Mouse (Mus musculus): ENCODE data around the gene Plcg1.

Plcg1 gene

GRCm38 (mm10) chr2:160731117-160731838 lies at the start of gene Plcg1:
Gene Plcg1, plus strand, starts transcription at chr2:160731300.
- peak; percentile 54 for DNase-seq (ENCODE audit: low read depth)

- DNase-seq (ENCODE audit: low read depth) = peak; percentile 74
Observed at GRCm38 (mm10) chr2:160700271-160700670, 30.8 kb upstream of the Plcg1 start.

GRCm38 (mm10) chr2:160701603-160702002 lies 29.5 kb upstream of the Plcg1 start:
- DNase-seq (ENCODE audit: low read depth) = no peak

- no peak for DNase-seq (ENCODE audit: low read depth)
Observed at GRCm38 (mm10) chr2:160702824-160703223, 28.3 kb upstream of the Plcg1 start.

- no peak for DNase-seq (ENCODE audit: low read depth)
Observed at GRCm38 (mm10) chr2:160707673-160708072, 23.4 kb upstream of the Plcg1 start.

- DNase-seq (ENCODE audit: low read depth) = no peak
Observed at GRCm38 (mm10) chr2:160715463-160716030, 15.6 kb upstream of the Plcg1 start.

- DNase-seq (ENCODE audit: low read depth) = no peak
Observed at GRCm38 (mm10) chr2:160717269-160717668, 13.8 kb upstream of the Plcg1 start.

GRCm38 (mm10) chr2:160718811-160719210 lies 12.3 kb upstream of the Plcg1 start:
- no peak for DNase-seq (ENCODE audit: low read depth)

GRCm38 (mm10) chr2:160722714-160723113 lies 8.4 kb upstream of the Plcg1 start:
- no peak for DNase-seq (ENCODE audit: low read depth)

GRCm38 (mm10) chr2:160723613-160724375 lies 7.3 kb upstream of the Plcg1 start:
- no peak for DNase-seq (ENCODE audit: low read depth)

- DNase-seq (ENCODE audit: low read depth) = no peak
Observed at GRCm38 (mm10) chr2:160724536-160724935, 6.6 kb upstream of the Plcg1 start.

- DNase-seq (ENCODE audit: low read depth) = no peak
Observed at GRCm38 (mm10) chr2:160725877-160726864, 4.9 kb upstream of the Plcg1 start.

- DNase-seq (ENCODE audit: low read depth) = no peak
Observed at GRCm38 (mm10) chr2:160728972-160729371, 2.1 kb upstream of the Plcg1 start.

GRCm38 (mm10) chr2:160729436-160729835 lies 1.7 kb upstream of the Plcg1 start:
- DNase-seq (ENCODE audit: low read depth) = no peak

GRCm38 (mm10) chr2:160729851-160730796 lies 976 bp upstream of the Plcg1 start:
- DNase-seq (ENCODE audit: low read depth) = no peak

GRCm38 (mm10) chr2:160730797-160731116 lies 343 bp upstream of the Plcg1 start:
- no peak for DNase-seq (ENCODE audit: low read depth)

- DNase-seq (ENCODE audit: low read depth) = no peak
Observed at GRCm38 (mm10) chr2:160731839-160732261, 750 bp downstream of the Plcg1 start.

- no peak for DNase-seq (ENCODE audit: low read depth)
Observed at GRCm38 (mm10) chr2:160732420-160732995, 1.4 kb downstream of the Plcg1 start.

GRCm38 (mm10) chr2:160733131-160733531 lies 2.0 kb downstream of the Plcg1 start:
- no peak for DNase-seq (ENCODE audit: low read depth)

- no peak for DNase-seq (ENCODE audit: low read depth)
Observed at GRCm38 (mm10) chr2:160734331-160734730, 3.2 kb downstream of the Plcg1 start.

All from fibroblast of lung, adult 2 months (primary cell).